Mouse (Mus musculus) heart, embryonic 14.5 days (tissue): ENCODE measurements around the gene Dpm1. TPM values are rescaled to one million over a fixed set of nuclear protein-coding genes. Genes with fewer than 3 reads are reported as not detected.

Experiments used
- ATAC-seq: fragments of 200-750 bp; cut with Nextera tagmentation; 2 replicates; pipeline ENCODE4 v1.8.0; 2017; ENCODE audit warnings: low read depth, moderate TSS enrichment; ENCODE audit not compliant: insufficient number of reproducible peaks, insufficient read depth, low FRiP score
- H3K27ac ChIP-seq, 2 experiments: fragments of 200-500 bp in 1 of 2; fragments of 300-500 bp in 1 of 2; sonication (generic) in 1 of 2; replicated peaks in 1 of 2; 2 replicates each; pipeline ENCODE4 v1.5.1; 2012 to 2014; ENCODE audit warnings: low read depth in 2 of 2, low read length in 2 of 2, control low read depth in 1 of 2, mild to moderate bottlenecking in 1 of 2, mixed read lengths in 1 of 2; ENCODE audit not compliant: control insufficient read depth in 1 of 2, insufficient read depth in 1 of 2
- H3K27me3 ChIP-seq: fragments of 300-500 bp; sonication (generic); 2 replicates; pipeline ENCODE4 v1.6.1; 2014; ENCODE audit warnings: mild to moderate bottlenecking, low read length, control low read depth; ENCODE audit not compliant: control insufficient read depth, insufficient read depth
- H3K36me3 ChIP-seq: fragments of 300-500 bp; sonication (generic); 2 replicates; pipeline ENCODE4 v1.6.1; 2014; ENCODE audit warnings: mild to moderate bottlenecking, control low read depth, low read length, mixed read lengths; ENCODE audit not compliant: control insufficient read depth, insufficient read depth
- H3K4me1 ChIP-seq, 2 experiments: fragments of 200-500 bp in 1 of 2; fragments of 300-500 bp in 1 of 2; sonication (generic) in 1 of 2; 2 replicates each; pipeline ENCODE4 v1.6.1; 2012 to 2014; ENCODE audit warnings: low read length in 2 of 2, control low read depth in 1 of 2, mixed read lengths in 1 of 2; ENCODE audit not compliant: control insufficient read depth in 2 of 2, insufficient read depth in 2 of 2
- H3K4me2 ChIP-seq: fragments of 300-500 bp; sonication (generic); 2 replicates; pipeline ENCODE4 v1.6.1; 2014; ENCODE audit warnings: mild to moderate bottlenecking, low read length
- H3K4me3 ChIP-seq, 2 experiments: fragments of 200-500 bp in 1 of 2; fragments of 300-500 bp in 1 of 2; sonication (generic) in 1 of 2; 2 replicates each; pipeline ENCODE4 v1.5.1; 2012 to 2014; ENCODE audit warnings: low read length in 2 of 2, mild to moderate bottlenecking in 2 of 2, control low read depth in 1 of 2, low read depth in 1 of 2, moderate library complexity in 1 of 2; ENCODE audit not compliant: control insufficient read depth in 1 of 2, insufficient read depth in 1 of 2
- H3K9ac ChIP-seq: fragments of 300-500 bp; sonication (generic); 2 replicates; pipeline ENCODE4 v1.6.1; 2014; ENCODE audit warnings: mild to moderate bottlenecking, low read length
- H3K9me3 ChIP-seq: fragments of 300-500 bp; sonication (generic); 2 replicates; pipeline ENCODE4 v1.6.1; 2016; ENCODE audit warnings: low read length, control low read depth; ENCODE audit not compliant: control insufficient read depth
- WGBS: fragments of 180-500 bp; shearing (Covaris S2); extraction: QIAGEN DNeasy Blood & Tissue Kit; methylation state at CpG from one replicate; pipeline ENCODE4 v1.1.7; 2014; 5-methylcytosine and 5-hydroxymethylcytosine counted together
- polyA plus RNA-seq: library from polyadenylated mRNA; unstranded; fragments of >200 nt; fragmentation: Nextera tagmentation; extraction: Ambion mirVana; gene quantifications from 2 replicates; pipeline ENCODE4 v1.2.1, GENCODE M21; 2014

Dpm1 gene
- polyA plus RNA-seq: 80.4 and 91.8 TPM in 2 replicates

DNA sequence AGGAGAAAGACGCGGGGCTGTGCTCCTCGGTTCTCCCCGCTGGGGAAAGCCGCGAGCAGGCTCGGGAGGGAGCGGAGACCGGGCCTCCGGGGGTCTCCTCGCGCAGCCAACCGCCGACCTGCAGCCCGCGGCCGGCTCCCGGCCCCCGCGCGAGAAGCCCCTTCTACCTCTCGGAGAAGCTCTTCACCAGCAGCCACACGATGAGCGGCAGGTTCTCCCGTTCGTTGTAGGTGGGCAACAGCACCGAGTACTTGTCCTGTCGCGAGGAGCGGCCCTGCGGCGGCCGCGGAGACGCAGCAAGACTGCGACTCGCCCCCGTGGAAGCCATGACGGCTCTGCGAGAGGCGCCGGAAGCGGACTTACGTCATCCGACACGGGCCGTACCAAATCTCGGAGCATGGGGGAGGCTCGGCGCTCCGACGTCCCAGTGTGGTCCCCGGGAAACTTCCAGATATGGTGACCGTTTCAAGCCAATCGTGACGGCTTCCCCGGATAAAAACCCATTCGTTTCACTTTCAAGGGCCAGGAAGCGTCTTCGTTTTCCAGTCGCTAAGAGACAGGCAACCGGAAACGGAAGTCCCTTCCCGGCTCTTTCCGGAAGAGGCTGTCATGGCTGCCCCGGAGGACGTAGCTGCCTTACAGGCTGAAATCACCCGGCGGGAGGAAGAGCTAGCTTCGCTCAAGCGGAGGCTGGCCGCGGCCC lies at the start of gene Dpm1, which contains the start of the genes Gm20716 and Mocs3:
TSS of gene Dpm1 (minus strand) at position 566 of the 703 bp plus-strand sequence.
TSS of gene Gm20716 (minus strand) at position 339 of the 703 bp plus-strand sequence.
TSS of gene Mocs3 (plus strand) at position 597 of the 703 bp plus-strand sequence.
- Histone ChIP-seq H3K4me3 (peak within 1 kb of the TSS; percentile 88 to 92), H3K4me2 (peak within 1 kb of the TSS; percentile 97), H3K9ac (peak within 1 kb of the TSS; percentile 91), H3K27ac (peak within 1 kb of the TSS; percentile 92 to 99), H3K36me3 (peaks cover 48% of the 10 kb centered on the region), H3K4me1 (peaks cover 9 to 33% of the 10 kb centered on the region in 2 experiments), H3K27me3 (no peaks in the 10 kb centered on the region), H3K9me3 (no peaks in the 10 kb centered on the region)
- WGBS: under 1% methylated on average over 72 of the region's 73 CpGs
- peak; percentile 75 for ATAC-seq

DNA sequence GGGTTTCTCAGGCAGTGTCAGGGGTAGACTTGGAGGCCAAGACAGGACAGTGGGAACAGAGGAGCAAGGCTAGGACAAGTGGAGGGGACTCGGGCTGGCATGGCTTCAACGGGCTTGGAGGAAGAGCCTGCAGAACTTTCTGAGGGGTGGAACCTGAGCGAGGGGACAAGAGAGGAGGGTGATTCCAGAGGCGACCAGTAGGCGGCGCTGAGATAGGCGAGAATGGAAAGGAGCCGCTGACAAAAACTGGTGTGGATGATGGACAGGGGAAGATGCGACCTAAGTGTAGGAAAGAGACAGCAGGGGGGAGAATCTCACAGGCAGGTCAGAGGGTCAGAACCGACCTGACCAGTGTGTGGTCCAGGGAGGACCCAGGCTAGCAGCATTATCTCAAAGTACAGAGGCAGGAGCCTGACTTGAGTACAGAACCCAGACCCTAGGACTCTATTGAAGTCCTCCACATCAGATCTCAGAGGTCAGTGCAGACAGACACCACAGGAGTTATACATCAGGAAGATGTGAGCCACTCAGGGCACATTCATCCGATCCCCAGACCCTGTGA lies 44.1 kb upstream of the Dpm1 start:
- ATAC-seq: no peak
- H3K27ac ChIP-seq: no peak overlapping the region
- no peak overlapping the region for H3K4me2 ChIP-seq
- no peaks in the 10 kb centered on the region for H3K4me1 ChIP-seq
- no peak overlapping the region for H3K4me3 ChIP-seq
- 8% methylated on average over 11 of the region's 11 CpGs for WGBS
- H3K9ac ChIP-seq: no peak overlapping the region
- no peaks in the 10 kb centered on the region for H3K36me3 ChIP-seq
- no peaks in the 10 kb centered on the region for H3K9me3 ChIP-seq
- peaks cover 93% of the 10 kb centered on the region for H3K27me3 ChIP-seq

GRCm38 (mm10) chr2:168273387-168273786 lies 43.0 kb upstream of the Dpm1 start:
- no peak for ATAC-seq
- no peaks in the 10 kb centered on the region for H3K9me3 ChIP-seq
- H3K4me3 ChIP-seq: no peak overlapping the region
- H3K4me1 ChIP-seq: no peaks in the 10 kb centered on the region
- no peak overlapping the region for H3K27ac ChIP-seq
- WGBS: 12% methylated on average over 9 of the region's 9 CpGs
- H3K27me3 ChIP-seq: peaks cover 94% of the 10 kb centered on the region
- no peaks in the 10 kb centered on the region for H3K36me3 ChIP-seq
- no peak overlapping the region for H3K4me2 ChIP-seq
- H3K9ac ChIP-seq: no peak overlapping the region

DNA sequence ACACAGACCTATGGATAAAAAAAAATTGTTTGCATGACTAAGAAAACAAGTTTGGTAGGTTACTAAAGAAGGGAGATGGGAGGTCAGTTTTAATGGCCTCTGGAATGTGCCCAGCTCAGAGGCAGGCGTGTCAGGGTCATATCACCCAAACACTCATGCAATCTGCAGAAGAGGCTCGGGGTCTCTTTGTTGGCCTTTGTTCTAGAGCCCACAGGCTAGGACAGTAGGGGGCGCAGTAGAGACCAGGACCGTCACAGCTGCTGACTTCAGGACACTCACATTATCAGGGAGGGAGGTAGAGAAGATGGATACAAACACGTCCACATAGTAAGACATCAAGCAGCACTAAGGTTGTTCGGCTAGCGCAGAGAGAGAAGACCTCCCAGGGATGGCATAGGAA lies 37.6 kb upstream of the Dpm1 start:
- H3K4me1 ChIP-seq: no peaks in the 10 kb centered on the region
- H3K4me3 ChIP-seq: no peak overlapping the region
- ATAC-seq: no peak
- H3K4me2 ChIP-seq: peak overlapping the region; percentile 20; the same call in 1 of the 2 replicates
- WGBS: 16% methylated on average over 7 of the region's 7 CpGs
- no peak overlapping the region for H3K27ac ChIP-seq
- no peaks in the 10 kb centered on the region for H3K36me3 ChIP-seq
- no peak overlapping the region for H3K9ac ChIP-seq
- no peaks in the 10 kb centered on the region for H3K9me3 ChIP-seq
- peaks cover 73% of the 10 kb centered on the region for H3K27me3 ChIP-seq

GRCm38 (mm10) chr2:168260900-168261299 lies 30.5 kb upstream of the Dpm1 start:
- H3K27me3 ChIP-seq: peaks cover 58% of the 10 kb centered on the region
- no peak overlapping the region for H3K4me2 ChIP-seq
- H3K27ac ChIP-seq: no peak overlapping the region
- no peak overlapping the region for H3K9ac ChIP-seq
- ATAC-seq: no peak
- no peaks in the 10 kb centered on the region for H3K4me1 ChIP-seq
- no peaks in the 10 kb centered on the region for H3K36me3 ChIP-seq
- H3K4me3 ChIP-seq: no peak overlapping the region
- WGBS: 87% methylated on average over 10 of the region's 10 CpGs
- no peaks in the 10 kb centered on the region for H3K9me3 ChIP-seq

DNA sequence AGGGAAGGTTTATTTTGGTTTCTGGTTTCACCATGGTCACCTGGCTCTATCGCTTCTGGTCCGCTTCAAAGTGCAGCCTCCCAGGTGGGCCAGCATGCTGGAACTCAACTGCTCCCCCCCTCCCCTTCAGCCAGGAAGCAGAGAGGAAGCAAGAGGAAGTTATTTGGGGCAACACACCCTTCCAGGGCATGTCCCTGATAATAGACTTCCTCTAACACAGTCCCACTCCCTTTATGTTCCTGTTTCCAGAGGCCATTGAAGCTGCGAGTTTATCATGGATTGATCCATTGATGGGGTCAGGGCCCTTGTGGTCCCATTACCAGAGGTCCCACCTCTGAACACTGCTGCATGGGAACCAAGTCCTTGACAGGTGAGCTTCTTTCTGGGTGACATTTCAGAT lies 29.7 kb upstream of the Dpm1 start:
- WGBS: 80% methylated on average over 3 of the region's 3 CpGs
- Histone ChIP-seq H3K9ac (no peak overlapping the region), H3K4me2 (no peak overlapping the region), H3K4me3 (no peak overlapping the region), H3K27me3 (peaks cover 62% of the 10 kb centered on the region), H3K27ac (no peak overlapping the region), H3K4me1 (no peaks in the 10 kb centered on the region), H3K9me3 (no peaks in the 10 kb centered on the region), H3K36me3 (no peaks in the 10 kb centered on the region)
- ATAC-seq: no peak

GRCm38 (mm10) chr2:168259046-168259445 lies 28.7 kb upstream of the Dpm1 start:
- no peak overlapping the region for H3K4me2 ChIP-seq
- 64% methylated on average over 8 of the region's 8 CpGs for WGBS
- ATAC-seq: no peak
- H3K9me3 ChIP-seq: no peaks in the 10 kb centered on the region
- no peak overlapping the region for H3K27ac ChIP-seq
- H3K4me3 ChIP-seq: no peak overlapping the region
- H3K27me3 ChIP-seq: peaks cover 68% of the 10 kb centered on the region
- no peaks in the 10 kb centered on the region for H3K36me3 ChIP-seq
- H3K9ac ChIP-seq: no peak overlapping the region
- H3K4me1 ChIP-seq: no peaks in the 10 kb centered on the region; a peak in 1 of 4 replicates
